Mouse (Mus musculus): Measurements from ENCODE around the gene Otoa. TPM values are rescaled to one million over a fixed set of nuclear protein-coding genes. Genes with fewer than 3 reads are reported as not detected.

Gene Otoa
- polyA plus RNA-seq, 1 experiment: 0.32 TPM

GRCm38 (mm10) chr7:121171888-121172287 is 90.4 kb downstream of the Otoa start:
- H3K4me3 ChIP-seq (ENCODE audit: insufficient read depth, low read length): no peak overlapping the region
- H3K27ac ChIP-seq (ENCODE audit: insufficient read depth, low read length): no peak overlapping the region
- no peaks in the 10 kb centered on the region for H3K4me1 ChIP-seq (ENCODE audit: control insufficient read depth, insufficient read depth, low read length)
- TF ChIP-seq POLR2A (IDR thresholded peaks at IDR 0.05; ENCODE audit: low read depth, low read length) (no peak), CTCF (IDR thresholded peaks at IDR 0.05; ENCODE audit: borderline replicate concordance, insufficient read depth, low read length) (no peak)

- no peak for TF ChIP-seq CTCF (IDR thresholded peaks at IDR 0.05; ENCODE audit: borderline replicate concordance, insufficient read depth, low read length)
- no peak for TF ChIP-seq POLR2A (IDR thresholded peaks at IDR 0.05; ENCODE audit: low read depth, low read length)
- Histone ChIP-seq H3K27ac (ENCODE audit: insufficient read depth, low read length) (no peak overlapping the region), H3K4me3 (ENCODE audit: insufficient read depth, low read length) (no peak overlapping the region), H3K4me1 (ENCODE audit: control insufficient read depth, insufficient read depth, low read length) (no peaks in the 10 kb centered on the region)
These were observed 105.8 kb downstream of the Otoa start for GRCm38 (mm10) chr7:121187201-121187786.

- TF ChIP-seq POLR2A (IDR thresholded peaks at IDR 0.05; ENCODE audit: low read depth, low read length) (no peak), CTCF (IDR thresholded peaks at IDR 0.05; ENCODE audit: borderline replicate concordance, insufficient read depth, low read length) (no peak)
- Histone ChIP-seq H3K4me3 (ENCODE audit: insufficient read depth, low read length) (no peak overlapping the region), H3K27ac (ENCODE audit: insufficient read depth, low read length) (no peak overlapping the region), H3K4me1 (ENCODE audit: control insufficient read depth, insufficient read depth, low read length) (no peaks in the 10 kb centered on the region)
These were observed 107.5 kb downstream of the Otoa start for GRCm38 (mm10) chr7:121188976-121189375.

GRCm38 (mm10) chr7:121198933-121199332 is 117.5 kb downstream of the Otoa start:
- TF ChIP-seq CTCF (IDR thresholded peaks at IDR 0.05; ENCODE audit: borderline replicate concordance, insufficient read depth, low read length): no peak
- TF ChIP-seq POLR2A (IDR thresholded peaks at IDR 0.05; ENCODE audit: low read depth, low read length): no peak
- no peak overlapping the region for H3K4me3 ChIP-seq (ENCODE audit: insufficient read depth, low read length)
- H3K4me1 ChIP-seq (ENCODE audit: control insufficient read depth, insufficient read depth, low read length): no peaks in the 10 kb centered on the region
- H3K27ac ChIP-seq (ENCODE audit: insufficient read depth, low read length): no peak overlapping the region

GRCm38 (mm10) chr7:121211804-121212203 is 130.4 kb downstream of the Otoa start:
- TF ChIP-seq CTCF (IDR thresholded peaks at IDR 0.05; ENCODE audit: borderline replicate concordance, insufficient read depth, low read length) (no peak), POLR2A (IDR thresholded peaks at IDR 0.05; ENCODE audit: low read depth, low read length) (no peak)
- Histone ChIP-seq H3K4me3 (ENCODE audit: insufficient read depth, low read length) (no peak overlapping the region), H3K27ac (ENCODE audit: insufficient read depth, low read length) (no peak overlapping the region), H3K4me1 (ENCODE audit: control insufficient read depth, insufficient read depth, low read length) (no peaks in the 10 kb centered on the region)

Other genes with a start within 250 kb of the Otoa start
- gene Eef2k, start 238.8 kb upstream of the Otoa start, polyA plus RNA-seq (2011; ENCODE audit: insufficient read length, low read depth, missing spikeins): 42.0 and 47.7 TPM in 2 replicates
- gene Polr3e, start 163.9 kb upstream of the Otoa start, polyA plus RNA-seq (2011; ENCODE audit: insufficient read length, low read depth, missing spikeins): 22.0 and 24.0 TPM in 2 replicates
- 44.6 and 51.9 TPM in 2 replicates for gene Cdr2, start 99.3 kb upstream of the Otoa start, polyA plus RNA-seq (2011; ENCODE audit: insufficient read length, low read depth, missing spikeins)
- gene Mfsd13b, start 99.1 kb upstream of the Otoa start, polyA plus RNA-seq (2011; ENCODE audit: insufficient read length, low read depth, missing spikeins): not detected in 2 replicates
- 126 and 171 TPM in 2 replicates for gene Mettl9, start 47.2 kb upstream of the Otoa start, polyA plus RNA-seq (2011; ENCODE audit: insufficient read length, low read depth, missing spikeins)
- gene Igsf6, start 7.1 kb upstream of the Otoa start, polyA plus RNA-seq (2011; ENCODE audit: insufficient read length, low read depth, missing spikeins): 0.23 TPM in 1 of 2 replicates, not detected in the other

Measured in embryonic fibroblast, embryonic 13.5 days (primary cell).